Mouse (Mus musculus): ENCODE measurements around the gene Ddx28.

GRCm38 (mm10) chr8:105979325-105979724 is 32.4 kb downstream of the Ddx28 start, which contains the start of gene Dpep3:
- no peak for TF ChIP-seq CTCF (IDR thresholded peaks at IDR 0.05; ENCODE audit: low read depth, low read length)
- TF ChIP-seq POLR2A (IDR thresholded peaks at IDR 0.05; ENCODE audit: borderline replicate concordance, low read depth, low read length), result no peak
